In the genomic region with DNA sequence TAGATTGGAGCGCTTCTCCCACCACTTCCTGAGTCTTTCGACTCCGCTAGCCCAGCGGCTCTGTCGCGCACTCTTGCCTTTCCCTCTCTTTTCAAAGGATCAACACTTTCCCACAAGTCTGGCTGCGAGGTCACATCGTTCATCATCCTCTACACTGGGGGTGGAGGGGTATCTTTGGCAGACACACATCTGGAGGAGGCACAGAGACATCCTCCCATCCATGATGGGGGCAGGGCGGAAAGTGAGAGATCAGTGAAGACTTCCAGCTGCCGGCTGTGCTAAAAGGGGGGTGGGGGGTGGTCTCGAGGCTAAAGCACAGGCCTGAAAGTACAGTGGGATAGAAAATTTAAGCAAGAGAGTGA, we compare ENCODE assay signal across 8 mouse cellular contexts. TPM values are rescaled to one million over a fixed set of nuclear protein-coding genes. Genes with fewer than 3 reads are reported as not detected.
A peak's percentile ranks its signal among the peaks of the same experiment; 100 is the strongest.
DNase-seq lines count a peak whose midpoint lies in the region; ATAC-seq and TF ChIP-seq lines count a peak whose summit lies in the region.

No protein-coding gene starts in this region.

- no peak for DNase-seq in heart, adult 8-10 months (ENCODE audit: low spot score)
- DNase-seq in limb, embryonic 10.5 days (ENCODE audit: low spot score), result peak; percentile 71
- no peak for DNase-seq in midbrain, embryonic 11.5 days (ENCODE audit: low spot score, missing footprints)
- no peak for DNase-seq in T-cell, adult 2 months (ENCODE audit: low spot score)
- no peak for DNase-seq in frontal cortex, postnatal 14 days (ENCODE audit: low spot score in 2 of 2)

- peak; percentile 12 for ATAC-seq in heart, embryonic 12.5 days (ENCODE audit: insufficient number of reproducible peaks, low FRiP score)
- ATAC-seq in forebrain, embryonic 15.5 days (replicated peaks), result no peak
- peak; percentile 25 for ATAC-seq in midbrain, embryonic 11.5 days (ENCODE audit: low FRiP score)

- peaks cover 37% of the 10 kb centered on the region for H3K4me1 ChIP-seq in heart, embryonic 12.5 days (replicated peaks)
- peaks cover 1% of the 10 kb centered on the region; the same call in 1 of the 2 replicates for H3K4me1 ChIP-seq in bone marrow, adult 2 months (ENCODE audit: control insufficient read depth, insufficient read depth, low read length)
- peaks cover 30% of the 10 kb centered on the region for H3K4me1 ChIP-seq in forebrain, embryonic 15.5 days
- peaks cover 51% of the 10 kb centered on the region for H3K4me1 ChIP-seq in limb, embryonic 10.5 days
- H3K4me1 ChIP-seq in midbrain, embryonic 11.5 days (ENCODE audit: control insufficient read depth, insufficient read depth, low read length), result peaks cover 26% of the 10 kb centered on the region

- H3K4me2 ChIP-seq in heart, embryonic 12.5 days, result peak overlapping the region; percentile 75
- peak overlapping the region; percentile 95 for H3K4me2 ChIP-seq in forebrain, embryonic 15.5 days (replicated peaks)
- H3K4me2 ChIP-seq in midbrain, embryonic 11.5 days, result peak overlapping the region; percentile 68

- peak overlapping the region; percentile 75 for H3K9ac ChIP-seq in heart, embryonic 12.5 days
- peak overlapping the region; percentile 43 for H3K9ac ChIP-seq in forebrain, embryonic 15.5 days (replicated peaks)
- peak overlapping the region; percentile 44 for H3K9ac ChIP-seq in midbrain, embryonic 11.5 days (ENCODE audit: low read length)

- peak overlapping the region; percentile 98 for H3K4me3 ChIP-seq in heart, embryonic 12.5 days
- H3K4me3 ChIP-seq in bone marrow, adult 2 months (replicated peaks; ENCODE audit: control insufficient read depth, low read depth, low read length), result peak overlapping the region; percentile 81
- peak overlapping the region; percentile 85 for H3K4me3 ChIP-seq in forebrain, embryonic 15.5 days
- peak overlapping the region; percentile 99 for H3K4me3 ChIP-seq in limb, embryonic 10.5 days
- H3K4me3 ChIP-seq in midbrain, embryonic 11.5 days (ENCODE audit: low read depth, low read length), result peak overlapping the region; percentile 98

- no peaks in the 10 kb centered on the region for H3K9me3 ChIP-seq in heart, embryonic 12.5 days (replicated peaks)
- H3K9me3 ChIP-seq in forebrain, embryonic 15.5 days, result no peaks in the 10 kb centered on the region
- H3K9me3 ChIP-seq in limb, embryonic 10.5 days (replicated peaks), result no peaks in the 10 kb centered on the region
- H3K9me3 ChIP-seq in midbrain, embryonic 11.5 days (ENCODE audit: control insufficient read depth, low read length), result no peaks in the 10 kb centered on the region

- 0% methylated on average over 11 of the region's 11 CpGs for WGBS in heart, embryonic 12.5 days
- WGBS in bone marrow, adult 2 months, result under 1% methylated on average over 11 of the region's 11 CpGs
- WGBS in forebrain, embryonic 15.5 days, result 1% methylated on average over 11 of the region's 11 CpGs
- 0% methylated on average over 11 of the region's 11 CpGs for WGBS in limb, embryonic 10.5 days
- 0% methylated on average over 11 of the region's 11 CpGs for WGBS in midbrain, embryonic 11.5 days

- H3K27me3 ChIP-seq in heart, embryonic 12.5 days (replicated peaks), result no peaks in the 10 kb centered on the region
- no peaks in the 10 kb centered on the region for H3K27me3 ChIP-seq in forebrain, embryonic 15.5 days
- H3K27me3 ChIP-seq in limb, embryonic 10.5 days (ENCODE audit: low read depth, poor library complexity, severe bottlenecking), result no peaks in the 10 kb centered on the region
- no peaks in the 10 kb centered on the region for H3K27me3 ChIP-seq in midbrain, embryonic 11.5 days (ENCODE audit: control insufficient read depth, insufficient read depth, low read length)

- H3K27ac ChIP-seq in heart, embryonic 12.5 days (ENCODE audit: poor library complexity, severe bottlenecking), result peak overlapping the region; percentile 98
- H3K27ac ChIP-seq in bone marrow, adult 2 months (ENCODE audit: control insufficient read depth, insufficient read depth, low read depth, low read length, poor library complexity), result peak overlapping the region; percentile 40
- H3K27ac ChIP-seq in forebrain, embryonic 15.5 days (replicated peaks), result peak overlapping the region; percentile 70
- H3K27ac ChIP-seq in limb, embryonic 10.5 days, result peak overlapping the region; percentile 100
- H3K27ac ChIP-seq in midbrain, embryonic 11.5 days (ENCODE audit: low read depth, low read length), result peak overlapping the region; percentile 40

- TF ChIP-seq CTCF in bone marrow, adult 2 months (IDR thresholded peaks at IDR 0.05; ENCODE audit: control insufficient read depth, insufficient read depth, low read length), result no peak

- H3K36me3 ChIP-seq in heart, embryonic 12.5 days, result peaks cover 10% of the 10 kb centered on the region
- peaks cover 4% of the 10 kb centered on the region; the same call in 1 of the 2 replicates for H3K36me3 ChIP-seq in forebrain, embryonic 15.5 days
- peaks cover 11% of the 10 kb centered on the region for H3K36me3 ChIP-seq in limb, embryonic 10.5 days
- peaks cover 1% of the 10 kb centered on the region; the same call in 1 of the 2 replicates for H3K36me3 ChIP-seq in midbrain, embryonic 11.5 days (ENCODE audit: control insufficient read depth, insufficient read depth, low read length)

- no peak for TF ChIP-seq POLR2A in bone marrow, adult 2 months (IDR thresholded peaks at IDR 0.05; ENCODE audit: borderline replicate concordance, control insufficient read depth, low read depth, low read length)

RNA-seq across cellular contexts. Expression of a gene that starts 0.6 kb away (rescaled TPM):
- polyA plus RNA-seq in heart, embryonic 12.5 days (2016; fragmentation: Nextera tagmentation; extraction: Ambion mirVana), result 15.0 and 17.5 TPM in 2 replicates
- 100 to 1,000 TPM in 2 of 4 experiments, 10 to 100 TPM in 2; 84.1 to 121 (median 98.6) TPM for total RNA-seq in heart, adult 8-10 months (2022)
- 14.6 and 17.4 TPM in 2 replicates for polyA plus RNA-seq in bone marrow, adult 2 months (2011; ENCODE audit: insufficient read depth, insufficient read length, low replicate concordance, missing spikeins)
- 3.3 and 5.4 TPM in 2 replicates for polyA plus RNA-seq in forebrain, embryonic 15.5 days (2015; fragmentation: Nextera tagmentation; extraction: Ambion mirVana)
- polyA plus RNA-seq in limb, embryonic 10.5 days (2016; fragmentation: Nextera tagmentation; extraction: Ambion mirVana), result 8.3 and 9.0 TPM in 2 replicates
- polyA plus RNA-seq in midbrain, embryonic 11.5 days (2014; fragmentation: Nextera tagmentation; extraction: Ambion mirVana), result 3.6 and 6.0 TPM in 2 replicates

RNA-seq across cellular contexts. Expression of a gene that starts 10.4 kb away (rescaled TPM):
- polyA plus RNA-seq in heart, embryonic 12.5 days (2016; fragmentation: Nextera tagmentation; extraction: Ambion mirVana), result 7.2 and 7.4 TPM in 2 replicates
- 10 to 100 TPM; 22.7 to 28.0 (median 24.9) TPM for total RNA-seq in heart, adult 8-10 months (2022)
- 11.1 and 14.9 TPM in 2 replicates for polyA plus RNA-seq in bone marrow, adult 2 months (2011; ENCODE audit: insufficient read depth, insufficient read length, low replicate concordance, missing spikeins)
- 16.8 and 17.4 TPM in 2 replicates for polyA plus RNA-seq in forebrain, embryonic 15.5 days (2015; fragmentation: Nextera tagmentation; extraction: Ambion mirVana)
- 2.4 and 5.6 TPM in 2 replicates for polyA plus RNA-seq in limb, embryonic 10.5 days (2016; fragmentation: Nextera tagmentation; extraction: Ambion mirVana)
- 2.6 and 4.1 TPM in 2 replicates for polyA plus RNA-seq in midbrain, embryonic 11.5 days (2014; fragmentation: Nextera tagmentation; extraction: Ambion mirVana)

Comparison
In these comparisons a context has a peak if more than half of its experiments do, and no peak if none do; other contexts are left out.
1. H3K27ac ChIP-seq: peak in every context shown above with its lines; median percentile 100 in limb, embryonic 10.5 days; 98 in heart, embryonic 12.5 days; 70 in forebrain, embryonic 15.5 days; 40 in bone marrow, adult 2 months; 40 in midbrain, embryonic 11.5 days.